Mouse (Mus musculus) heart, postnatal 25 days (tissue): ENCODE results near the gene Zswim5. TPM values are rescaled to one million over a fixed set of nuclear protein-coding genes. Genes with fewer than 3 reads are reported as not detected.

ENCODE experiments used
- total RNA-seq, 2 experiments: library from RNA; stranded (reverse); gene quantifications; 2 replicates each; pipeline ENCODE4 v1.2.3; 2021

The Zswim5 gene
- total RNA-seq, 2 experiments from 2014 or later = 0.94 to 1.2 TPM

Other genes with a start within 250 kb of the Zswim5 start
- gene Nasp, start 249.4 kb upstream of the Zswim5 start, total RNA-seq = 10 to 100 TPM; 21.1 to 24.6 TPM
- gene Akr1a1, start 225.7 kb upstream of the Zswim5 start, total RNA-seq = 100 to 1,000 TPM; 277 to 278 TPM
- gene Prdx1, start 191.8 kb upstream of the Zswim5 start, total RNA-seq = 100 to 1,000 TPM; 429 to 473 TPM
- gene Mmachc, start 169.0 kb upstream of the Zswim5 start, total RNA-seq = 10 to 100 TPM; 57.6 TPM
- 1 to 10 TPM; 5.5 to 5.6 TPM for gene Ccdc163, start 168.9 kb upstream of the Zswim5 start, total RNA-seq
- 1 to 10 TPM; 2.3 to 2.5 TPM for gene Tesk2, start 156.4 kb upstream of the Zswim5 start, total RNA-seq
- gene Toe1, start 69.7 kb upstream of the Zswim5 start, total RNA-seq = 1 to 10 TPM; 6.9 to 8.2 TPM
- 1 to 10 TPM; 1.5 to 1.6 TPM for gene Mutyh, start 69.7 kb upstream of the Zswim5 start, total RNA-seq
- gene Hpdl, start 55.7 kb upstream of the Zswim5 start, total RNA-seq = 1 to 10 TPM; 4.2 to 4.8 TPM
- gene Urod, start 117.0 kb downstream of the Zswim5 start, total RNA-seq = 10 to 100 TPM; 85.0 to 91.1 TPM
- gene Hectd3, start 117.9 kb downstream of the Zswim5 start, total RNA-seq = 10 to 100 TPM; 14.8 to 15.3 TPM
- gene Eif2b3, start 142.0 kb downstream of the Zswim5 start, total RNA-seq = 10 to 100 TPM; 13.5 to 13.8 TPM
- 1 to 10 TPM; 1.1 to 1.5 TPM for gene Ptch2, start 218.7 kb downstream of the Zswim5 start, total RNA-seq
- gene Btbd19, start 248.3 kb downstream of the Zswim5 start, total RNA-seq = 1 to 10 TPM; 2.0 to 3.3 TPM
- not detected for gene Tctex1d4, start 249.4 kb downstream of the Zswim5 start, total RNA-seq